Mouse (Mus musculus) lung, postnatal 0 days (tissue): ENCODE results near the gene Ctsg.

Experiments used
- CTCF ChIP-seq: IDR thresholded peaks from 2 replicates; pipeline ENCODE4 v1.5.1; 2016; ENCODE audit warnings: antibody characterized with exemption, mild to moderate bottlenecking
- EP300 ChIP-seq: IDR thresholded peaks from 2 replicates; pipeline ENCODE4 v1.6.1; 2016; ENCODE audit warnings: antibody characterized with exemption, mild to moderate bottlenecking, control low read depth

DNA sequence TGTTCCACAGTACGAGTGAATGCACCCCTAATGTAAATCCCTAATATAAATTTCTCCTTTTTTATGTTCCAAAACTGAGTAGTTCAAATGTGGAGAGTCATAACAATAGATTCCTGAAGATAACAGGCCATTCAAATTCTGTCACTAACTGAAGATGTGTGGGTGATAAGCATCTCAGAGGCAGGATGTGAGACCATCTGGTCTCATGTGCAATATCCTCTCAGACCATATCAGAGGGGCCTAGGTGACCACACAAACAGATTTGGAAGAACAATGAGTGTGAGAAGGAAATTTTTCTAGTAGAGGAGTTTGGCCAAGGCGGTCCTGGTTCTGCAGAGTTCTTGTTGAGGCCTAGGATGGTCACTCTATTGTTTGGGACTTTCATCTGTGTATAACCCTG is 9.0 kb downstream of the Ctsg start:
- TF ChIP-seq CTCF (no peak), EP300 (no peak)
